Mouse (Mus musculus): ENCODE data around the gene Rps25.

The Rps25 gene

DNA sequence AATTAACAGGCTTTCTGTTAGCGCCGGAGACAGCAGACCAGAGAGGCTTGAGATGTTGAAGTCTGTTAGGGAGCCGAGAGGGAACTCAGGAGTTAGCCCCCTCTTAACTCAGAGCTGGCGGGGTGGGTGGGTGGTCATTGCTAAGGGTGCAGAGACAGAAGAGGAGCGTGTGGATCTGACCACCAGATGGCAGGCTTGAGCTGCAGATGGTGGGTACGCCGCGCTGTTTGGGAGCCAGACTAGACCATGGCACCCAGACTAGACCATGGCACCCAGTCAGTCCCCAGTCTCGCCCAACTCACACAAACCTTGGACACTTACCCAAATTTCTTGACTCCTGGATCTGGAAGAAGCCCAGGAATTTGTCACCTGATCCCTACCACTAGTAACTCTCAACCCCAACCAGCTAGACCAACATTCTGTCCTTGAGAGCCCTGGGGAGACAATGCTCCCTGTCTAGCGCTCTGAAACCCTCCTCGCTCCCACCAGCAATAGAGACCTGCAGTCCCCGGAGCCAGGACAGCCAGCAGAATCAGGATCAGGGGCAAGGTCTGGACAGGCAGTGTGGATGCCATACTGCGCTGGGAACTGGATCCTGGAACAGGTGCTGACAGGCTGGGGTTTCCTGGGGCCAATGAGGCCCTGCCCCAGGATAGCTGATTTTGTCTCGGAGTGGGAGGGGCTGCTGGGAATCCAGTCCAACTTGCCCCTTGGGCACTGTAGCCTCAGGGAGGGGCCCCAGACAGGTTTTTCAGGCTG, 47.4 kb downstream of the Rps25 start:
- DNase-seq (ENCODE audit: low read depth in 1 of 2, low spot score in 2 of 2), result peak; percentile 32 to 71

DNA sequence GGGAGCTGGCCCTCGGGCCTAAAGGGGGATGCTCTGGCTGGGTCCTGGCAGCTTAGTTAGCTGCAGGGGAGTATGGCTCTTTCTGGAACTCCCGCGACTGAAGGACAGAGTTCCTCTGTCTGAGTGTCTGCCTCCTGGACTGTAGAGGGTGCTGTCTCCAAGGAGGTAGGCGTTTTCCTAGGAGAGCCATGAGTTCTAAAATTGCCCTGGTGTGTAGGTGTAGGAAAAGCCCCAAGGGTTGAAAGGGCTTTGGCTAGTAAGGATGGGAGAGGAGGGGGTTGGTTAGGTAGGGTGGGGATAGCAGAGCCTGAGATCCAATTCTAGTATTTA, 47.9 kb downstream of the Rps25 start, which contains the start of gene Upk2:
Upk2 (minus strand) TSS at position 86 of the 330 bp plus-strand sequence.
- no peak for DNase-seq (ENCODE audit: low read depth in 1 of 2, low spot score in 2 of 2)

DNA sequence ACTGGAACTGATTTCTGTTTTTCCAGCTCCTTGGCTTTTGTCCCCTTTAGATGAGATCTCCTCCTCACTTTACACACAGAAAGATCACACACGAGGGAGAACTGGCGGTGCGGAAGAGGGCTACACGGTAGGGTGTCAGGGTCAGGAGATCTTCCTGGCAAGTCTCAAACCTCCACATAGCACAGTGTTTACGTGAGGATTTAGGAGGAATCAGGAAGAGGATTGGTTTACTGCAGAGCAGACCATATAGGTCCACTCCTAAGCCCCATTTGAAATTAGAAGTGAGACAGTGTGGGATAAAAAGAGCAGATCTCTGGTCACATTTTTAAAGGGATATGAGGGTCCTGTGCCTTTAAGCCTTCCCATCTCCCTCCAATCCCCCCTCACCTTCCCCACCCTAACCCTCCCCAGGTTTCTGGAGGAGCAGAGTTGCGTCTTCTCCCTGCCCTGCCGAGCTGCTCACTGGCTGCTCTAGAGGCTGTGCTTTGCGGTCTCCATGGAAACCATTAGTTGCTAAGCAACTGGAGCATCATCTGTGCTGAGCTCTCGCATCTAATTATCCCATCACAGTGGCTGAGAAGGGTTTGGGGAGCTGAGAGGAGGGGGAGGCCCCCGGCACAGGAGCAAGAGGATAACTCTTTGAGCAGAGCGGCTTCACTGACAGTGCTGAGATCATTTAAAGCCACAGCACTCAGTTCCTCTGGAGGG, 50.2 kb downstream of the Rps25 start:
- DNase-seq (ENCODE audit: low read depth in 1 of 2, low spot score in 2 of 2), result no peak
